Mouse (Mus musculus) large intestine, adult 2 months (tissue): Measurements from ENCODE around the gene Adamtsl5. TPM values are rescaled to one million over a fixed set of nuclear protein-coding genes. Genes with fewer than 3 reads are reported as not detected.
A peak's percentile ranks its signal among the peaks of the same experiment; 100 is the strongest.

Experiments
- DNase-seq: peaks from one replicate; pipeline ENCODE4 v3.0.0-alpha.2; 2012; ENCODE audit warnings: low read depth, low spot score
- WGBS: fragments of 180-500 bp; shearing (Covaris S2); methylation state at CpG from one replicate; pipeline ENCODE4 v1.1.7; 2018; 5-methylcytosine and 5-hydroxymethylcytosine counted together
- polyA plus RNA-seq: library from polyadenylated mRNA; depleted of rRNA; stranded (reverse); fragments of >200 nt; gene quantifications from 2 replicates; pipeline ENCODE4 v1.2.3, GENCODE M21; 2012

The Adamtsl5 gene
- polyA plus RNA-seq, 1 experiment = 40.5 TPM

DNA sequence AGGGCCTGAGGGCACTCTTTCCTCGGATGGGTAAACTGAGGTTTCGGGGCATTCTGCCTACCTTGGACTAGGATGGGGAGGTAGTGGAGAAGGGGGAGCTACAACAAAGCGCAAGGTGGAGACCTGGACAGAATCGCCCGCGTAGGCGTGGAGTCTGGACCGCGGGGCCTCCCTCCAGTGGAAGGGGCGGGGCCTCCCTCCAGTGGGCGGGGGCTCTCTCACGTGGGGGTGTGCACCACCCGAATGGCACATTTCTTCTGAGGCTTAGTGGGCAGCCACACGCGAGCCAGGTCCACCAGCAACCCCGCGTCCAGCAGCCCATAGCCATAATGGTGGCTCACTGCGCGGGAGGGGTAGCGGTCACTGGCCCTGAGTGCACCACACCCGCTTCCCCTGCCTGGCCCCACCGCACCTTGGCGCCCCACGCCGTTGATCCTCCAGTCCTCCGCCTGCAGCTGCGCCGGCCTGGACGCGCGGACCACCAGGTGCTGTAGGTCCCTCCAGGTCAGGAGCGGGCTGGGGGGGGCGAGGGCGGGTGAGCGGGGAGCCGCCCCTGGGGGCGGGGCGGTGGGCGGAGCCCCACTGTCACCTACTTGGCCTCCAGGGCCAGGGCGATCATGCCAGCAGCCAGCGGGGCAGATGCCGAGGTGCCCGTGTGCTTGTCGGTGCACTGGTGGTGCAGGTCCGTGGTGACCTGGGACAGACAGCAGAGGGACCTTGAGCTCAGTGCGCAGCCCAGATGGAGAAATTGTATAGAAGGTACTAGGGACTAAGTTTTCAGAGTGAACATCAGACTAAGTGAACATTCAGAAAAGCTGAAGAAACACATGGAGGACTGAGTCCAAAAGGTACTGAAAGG, 24.7 kb downstream of the Adamtsl5 start:
- DNase-seq = no peak
- WGBS = 1% methylated on average over 46 of the region's 46 CpGs

DNA sequence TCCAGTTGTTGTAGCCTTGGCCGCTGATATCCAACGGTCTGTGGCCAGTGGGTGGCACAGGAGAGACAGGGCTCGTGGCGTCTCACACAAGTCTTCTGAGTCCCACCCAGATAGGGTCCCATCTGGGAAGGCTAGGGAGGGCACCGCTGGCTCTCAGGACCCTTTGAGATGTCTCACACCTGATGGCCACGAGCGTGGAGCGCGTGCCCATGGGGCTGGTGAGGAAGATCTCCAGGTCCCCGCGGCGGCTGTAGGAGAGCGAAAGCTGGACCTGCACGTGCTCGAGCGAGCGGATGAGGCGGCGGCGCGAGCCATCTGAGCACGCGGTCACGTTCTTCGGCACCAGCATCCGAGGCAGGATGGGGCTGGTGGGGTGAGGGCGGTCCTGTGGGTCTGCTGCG, 25.4 kb downstream of the Adamtsl5 start:
- DNase-seq = no peak
- under 1% methylated on average over 28 of the region's 28 CpGs for WGBS

DNA sequence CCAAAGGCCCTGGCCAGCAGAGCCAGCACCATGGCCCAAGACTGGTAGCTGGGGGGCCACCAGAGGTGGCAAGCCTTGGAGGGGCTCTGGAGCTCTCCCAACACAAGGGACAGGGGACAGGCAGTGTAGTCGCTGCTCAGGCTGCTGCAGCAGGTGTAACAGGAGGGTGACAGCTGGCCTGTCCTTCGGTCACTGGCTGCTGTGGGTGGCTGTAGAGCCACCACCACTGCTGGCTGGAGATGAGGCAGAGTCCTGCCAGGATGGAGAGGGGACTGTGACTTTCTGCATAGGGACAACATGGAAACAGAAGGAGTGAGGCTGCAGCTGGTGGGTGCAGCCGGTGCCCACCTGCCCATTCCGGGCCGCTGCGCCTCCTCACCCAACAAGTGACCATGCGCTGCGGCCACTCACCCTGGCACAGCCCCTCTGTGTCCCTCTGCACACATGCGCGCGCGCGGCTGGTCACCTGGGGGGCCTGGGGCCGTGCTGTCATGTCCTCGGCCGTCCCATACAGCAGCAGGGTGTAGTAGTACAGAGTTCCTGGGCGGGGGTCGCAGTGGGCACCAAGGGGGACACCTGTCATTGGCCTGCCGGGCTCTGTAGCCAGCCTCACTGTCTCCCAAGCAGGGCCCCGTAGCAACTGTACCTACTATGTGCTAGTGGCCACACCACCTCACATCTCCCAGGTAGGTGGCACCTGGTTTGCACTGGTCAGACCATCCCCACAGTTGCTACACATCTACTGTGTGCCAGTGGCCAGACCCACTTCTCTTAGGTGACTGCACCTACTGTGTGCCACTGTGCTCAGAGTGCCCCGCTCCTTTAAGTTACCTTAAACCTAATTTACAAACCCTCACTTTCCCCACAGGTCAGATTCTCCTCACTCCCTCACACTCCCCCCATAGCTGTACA, 26.3 kb downstream of the Adamtsl5 start:
- DNase-seq = no peak
- 91% methylated on average over 21 of the region's 21 CpGs for WGBS

DNA sequence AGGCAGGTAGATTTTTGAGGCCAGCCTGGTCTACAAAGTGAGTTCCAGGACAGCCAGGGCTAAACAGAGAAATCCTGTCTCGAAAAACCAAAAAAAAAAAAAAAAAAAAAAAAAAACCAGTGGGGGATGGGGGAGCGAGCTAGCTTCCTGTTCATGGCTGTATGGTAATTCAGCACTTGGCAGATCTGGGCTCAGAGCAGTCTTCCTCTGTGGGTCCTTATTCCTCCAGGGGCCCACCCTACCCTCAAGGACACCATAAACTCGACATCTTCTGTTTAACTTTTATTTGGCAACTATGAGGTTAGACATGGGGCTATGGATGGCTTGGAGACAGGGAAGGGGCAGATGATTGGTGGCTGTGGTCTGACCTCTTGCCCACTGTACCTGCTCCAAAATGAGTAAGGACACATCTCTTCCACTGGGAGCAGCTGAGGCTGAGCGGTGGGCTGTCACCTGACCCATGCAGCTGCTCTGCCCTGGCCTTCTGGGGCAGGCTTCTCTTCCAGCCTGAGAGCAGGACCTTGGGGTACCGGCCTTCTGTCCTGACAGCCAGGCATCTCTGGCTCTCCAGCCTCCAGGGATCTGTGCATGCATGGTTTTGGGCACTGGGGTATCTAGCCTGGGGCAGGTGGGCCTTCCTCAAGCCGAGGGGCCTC, 27.1 kb downstream of the Adamtsl5 start:
- WGBS = 65% methylated on average over 6 of the region's 6 CpGs
- no peak for DNase-seq

DNA sequence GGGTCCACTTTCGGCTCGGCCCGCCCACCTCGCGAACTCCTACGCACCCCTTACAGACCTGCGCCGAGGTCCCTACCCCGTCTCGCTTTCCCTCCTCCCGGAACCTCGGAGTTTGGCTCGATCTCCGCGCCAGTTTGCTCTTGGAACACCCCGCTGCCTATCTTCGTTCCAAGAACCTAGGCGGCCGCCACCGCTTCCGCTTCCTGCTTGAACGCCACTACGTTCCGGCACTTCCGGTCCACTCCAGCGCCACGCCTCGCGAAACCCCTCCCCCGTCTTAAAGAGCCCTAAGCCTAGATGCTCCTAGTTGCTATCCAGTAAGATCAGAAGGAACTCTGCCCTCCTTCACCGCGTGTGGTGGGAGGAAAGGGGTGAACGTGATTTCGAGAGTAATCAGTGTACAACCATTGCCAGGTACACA, 27.9 kb downstream of the Adamtsl5 start, which contains the start of gene 2310011J03Rik:
2310011J03Rik (minus strand) TSS at position 198 of the 421 bp plus-strand sequence.
- under 1% methylated on average over 34 of the region's 34 CpGs for WGBS

DNA sequence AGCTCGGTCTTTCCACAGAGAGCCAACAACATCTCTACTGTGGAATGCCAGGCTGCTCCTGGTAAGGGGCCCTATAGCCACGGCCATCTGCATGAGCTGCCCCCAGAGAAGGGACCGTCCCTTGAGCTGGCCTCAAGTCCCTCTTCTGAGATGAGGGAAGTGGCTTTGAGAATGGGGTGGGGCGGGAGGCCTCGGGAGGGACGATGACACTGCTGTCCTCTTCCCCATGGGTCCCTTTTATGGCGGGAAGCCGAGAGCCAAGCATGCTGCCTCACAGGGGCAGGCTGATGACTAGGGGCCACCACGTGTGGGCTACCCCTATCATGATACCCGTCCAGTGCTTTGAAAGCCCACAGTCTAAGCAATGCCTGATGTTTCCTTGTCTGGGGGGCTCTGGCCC, 31.2 kb downstream of the Adamtsl5 start:
- WGBS = 39% methylated on average over 10 of the region's 10 CpGs
- DNase-seq = no peak

More for the DNA sequence above, 27.9 kb downstream of the Adamtsl5 start, which contains the start of gene 2310011J03Rik:
- DNase-seq = peak; percentile 88

DNA sequence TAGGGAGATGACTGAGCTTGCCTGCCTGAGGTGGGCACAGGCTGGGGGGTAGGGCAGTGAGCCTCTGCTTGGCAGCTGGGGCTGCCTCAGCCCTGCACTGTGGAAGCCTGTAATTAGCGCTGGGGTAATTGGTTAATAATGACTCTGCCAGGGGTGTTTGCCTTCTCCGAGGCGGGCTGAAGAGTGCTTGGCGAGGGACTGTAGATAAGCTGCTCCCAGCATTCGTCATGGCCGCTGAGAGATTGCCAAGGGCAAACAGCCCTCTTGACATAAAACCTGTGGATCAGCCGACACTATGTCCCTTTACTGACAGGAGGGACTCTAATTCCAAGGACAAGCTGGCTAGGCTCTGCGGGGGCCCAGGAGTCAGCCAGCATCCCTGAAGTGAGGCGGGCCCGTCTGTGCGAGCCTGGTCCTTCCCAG, 31.8 kb downstream of the Adamtsl5 start:
- DNase-seq = no peak
- WGBS = 21% methylated on average over 11 of the region's 11 CpGs

DNA sequence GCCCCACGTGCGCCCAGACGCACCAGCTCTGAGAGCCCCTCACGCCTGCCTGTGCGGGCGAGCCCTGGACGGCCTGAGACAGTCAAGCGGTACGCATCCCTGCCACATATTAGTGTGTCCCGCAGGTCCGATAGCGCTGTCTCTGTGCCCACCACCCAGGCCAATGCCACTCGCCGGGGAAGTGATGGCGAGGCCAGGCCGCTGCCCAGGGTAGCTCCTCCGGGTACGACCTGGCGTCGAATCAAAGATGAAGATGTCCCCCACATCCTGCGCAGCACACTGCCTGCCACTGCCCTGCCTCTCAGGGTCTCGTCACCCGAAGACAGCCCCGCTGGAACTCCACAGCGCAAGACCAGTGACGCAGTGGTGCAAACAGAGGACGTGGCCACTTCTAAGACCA, 32.9 kb downstream of the Adamtsl5 start:
- WGBS = 47% methylated on average over 27 of the region's 27 CpGs
- DNase-seq = no peak

DNA sequence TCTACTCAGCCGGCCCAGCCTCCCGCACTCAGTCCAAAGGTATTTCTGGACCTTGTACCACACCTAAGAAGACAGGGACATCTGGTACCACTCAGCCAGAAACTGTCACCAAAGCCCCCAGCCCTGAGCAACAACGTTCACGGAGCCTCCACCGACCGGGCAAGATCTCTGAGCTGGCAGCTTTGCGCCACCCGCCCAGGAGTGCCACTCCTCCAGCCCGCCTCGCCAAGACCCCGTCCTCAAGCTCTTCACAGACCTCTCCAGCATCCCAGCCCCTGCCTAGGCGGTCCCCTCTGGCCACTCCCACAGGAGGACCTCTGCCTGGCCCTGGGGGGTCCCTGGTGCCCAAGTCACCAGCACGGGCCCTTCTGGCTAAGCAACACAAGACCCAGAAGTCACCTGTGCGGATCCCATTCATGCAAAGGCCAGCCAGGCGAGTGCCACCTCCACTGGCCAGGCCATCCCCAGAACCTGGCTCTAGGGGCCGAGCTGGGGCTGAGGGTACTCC, 33.7 kb downstream of the Adamtsl5 start:
- WGBS = 44% methylated on average over 16 of the region's 16 CpGs
- DNase-seq = no peak

DNA sequence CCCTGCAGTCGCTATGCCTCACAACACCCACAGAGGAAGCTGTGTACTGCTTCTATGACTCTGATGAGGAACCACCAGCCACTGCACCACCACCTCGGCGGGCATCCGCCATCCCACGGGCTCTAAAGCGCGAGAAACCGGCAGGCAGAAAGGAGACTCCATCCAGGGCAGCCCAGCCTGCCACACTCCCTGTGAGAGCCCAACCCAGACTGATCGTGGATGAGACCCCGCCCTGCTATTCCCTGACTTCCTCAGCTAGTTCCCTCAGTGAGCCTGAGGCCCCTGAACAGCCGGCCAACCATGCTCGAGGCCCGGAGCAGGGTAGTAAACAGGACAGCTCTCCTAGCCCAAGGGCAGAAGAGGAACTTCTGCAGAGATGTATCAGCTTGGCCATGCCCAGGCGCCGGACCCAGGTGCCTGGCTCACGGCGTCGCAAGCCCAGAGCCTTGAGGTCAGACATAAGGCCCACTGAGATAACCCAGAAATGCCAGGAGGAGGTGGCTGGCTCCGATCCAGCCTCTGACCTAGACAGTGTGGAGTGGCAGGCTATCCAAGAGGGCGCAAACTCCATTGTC, 34.5 kb downstream of the Adamtsl5 start:
- 27% methylated on average over 20 of the region's 20 CpGs for WGBS
- no peak for DNase-seq

DNA sequence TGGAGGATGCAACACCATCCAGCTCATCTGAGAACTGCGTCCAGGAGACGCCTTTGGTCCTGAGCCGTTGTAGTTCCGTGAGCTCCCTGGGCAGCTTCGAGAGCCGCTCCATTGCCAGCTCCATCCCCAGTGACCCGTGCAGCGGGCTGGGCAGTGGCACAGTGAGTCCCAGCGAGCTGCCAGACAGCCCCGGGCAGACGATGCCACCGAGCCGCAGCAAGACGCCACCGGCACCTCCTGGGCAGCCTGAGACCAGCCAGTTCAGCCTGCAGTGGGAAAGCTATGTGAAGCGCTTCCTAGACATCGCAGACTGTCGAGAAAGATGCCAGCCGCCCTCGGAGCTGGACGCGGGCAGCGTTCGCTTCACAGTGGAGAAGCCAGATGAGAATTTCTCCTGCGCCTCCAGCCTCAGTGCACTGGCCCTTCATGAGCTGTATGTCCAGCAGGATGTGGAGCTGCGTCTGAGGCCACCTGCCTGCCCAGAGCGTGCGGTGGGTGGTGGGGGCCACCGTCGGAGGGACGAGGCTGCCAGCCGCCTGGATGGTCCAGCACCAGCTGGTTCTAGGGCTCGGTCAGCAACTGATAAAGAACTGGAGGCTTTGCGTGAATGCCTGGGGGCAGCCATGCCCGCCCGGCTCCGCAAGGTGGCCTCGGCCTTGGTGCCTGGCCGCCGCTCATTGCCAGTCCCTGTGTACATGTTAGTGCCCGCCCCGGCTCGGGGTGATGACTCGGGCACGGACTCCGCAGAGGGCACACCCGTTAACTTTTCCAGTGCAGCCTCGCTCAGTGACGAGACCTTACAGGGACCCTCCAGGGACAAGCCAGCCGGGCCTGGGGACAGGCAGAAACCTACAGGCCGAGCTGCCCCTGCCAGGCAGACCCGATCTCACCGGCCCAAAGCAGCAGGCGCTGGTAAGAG, 35.4 kb downstream of the Adamtsl5 start:
- WGBS = 61% methylated on average over 54 of the region's 54 CpGs
- DNase-seq = no peak

DNA sequence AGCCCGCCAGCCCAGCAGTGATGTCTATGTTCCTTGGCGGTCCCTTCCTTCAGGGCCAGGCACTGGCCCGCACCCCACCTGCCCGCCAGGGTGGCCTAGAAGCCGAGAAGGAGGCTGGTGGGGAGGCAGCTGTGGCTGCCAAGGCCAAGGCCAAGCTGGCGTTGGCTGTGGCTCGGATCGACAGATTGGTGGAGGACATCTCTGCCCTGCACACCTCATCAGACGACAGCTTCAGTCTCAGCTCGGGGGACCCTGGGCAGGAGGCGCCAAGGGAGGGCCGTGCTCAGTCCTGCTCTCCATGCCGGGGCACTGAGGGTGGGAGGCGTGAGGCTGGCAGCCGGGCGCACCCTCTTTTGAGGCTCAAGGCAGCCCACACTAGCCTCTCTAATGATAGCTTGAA, 36.7 kb downstream of the Adamtsl5 start:
- WGBS = 77% methylated on average over 16 of the region's 16 CpGs

DNA sequence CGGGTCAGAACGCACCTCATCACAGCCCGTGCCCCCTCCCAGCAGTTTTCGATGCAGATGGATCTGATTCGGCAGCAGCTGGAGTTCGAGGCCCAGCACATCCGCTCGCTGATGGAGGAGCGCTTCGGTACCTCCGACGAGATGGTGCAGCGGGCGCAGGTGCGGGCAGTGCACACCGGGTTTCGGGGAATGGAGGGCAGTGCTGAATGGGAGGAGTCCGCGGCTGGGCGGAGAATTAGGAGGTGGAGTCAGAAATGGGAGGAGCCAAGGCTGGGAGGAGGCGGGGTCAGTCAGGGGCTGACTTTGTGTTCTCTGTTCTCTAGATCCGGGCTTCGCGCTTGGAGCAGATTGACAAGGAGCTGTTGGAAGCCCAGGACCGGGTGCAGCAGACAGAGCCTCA, 43.4 kb downstream of the Adamtsl5 start:
- 10% methylated on average over 25 of the region's 25 CpGs for WGBS
- no peak for DNase-seq

More for the DNA sequence above, 36.7 kb downstream of the Adamtsl5 start:
- DNase-seq = no peak

DNA sequence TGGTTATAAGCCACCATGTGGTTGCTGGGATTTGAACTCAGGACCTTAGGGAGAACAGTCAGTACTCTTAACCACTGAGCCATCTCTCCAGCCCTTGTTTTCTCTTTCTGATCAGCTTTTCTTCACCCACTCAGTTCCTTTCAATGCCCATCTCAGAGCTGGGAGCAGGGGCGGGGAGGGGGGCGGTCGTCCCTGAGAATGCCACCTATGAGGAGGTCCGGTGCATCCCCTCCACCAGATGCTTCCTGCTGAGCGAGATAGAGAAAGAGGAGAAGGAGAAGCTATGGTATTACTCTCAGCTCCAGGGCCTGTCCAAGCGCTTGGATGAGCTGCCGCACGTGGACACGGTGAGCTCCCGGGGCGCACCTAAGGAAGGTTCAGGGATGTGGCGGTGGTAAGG, 43.8 kb downstream of the Adamtsl5 start:
- DNase-seq = no peak
- 23% methylated on average over 12 of the region's 12 CpGs for WGBS

DNA sequence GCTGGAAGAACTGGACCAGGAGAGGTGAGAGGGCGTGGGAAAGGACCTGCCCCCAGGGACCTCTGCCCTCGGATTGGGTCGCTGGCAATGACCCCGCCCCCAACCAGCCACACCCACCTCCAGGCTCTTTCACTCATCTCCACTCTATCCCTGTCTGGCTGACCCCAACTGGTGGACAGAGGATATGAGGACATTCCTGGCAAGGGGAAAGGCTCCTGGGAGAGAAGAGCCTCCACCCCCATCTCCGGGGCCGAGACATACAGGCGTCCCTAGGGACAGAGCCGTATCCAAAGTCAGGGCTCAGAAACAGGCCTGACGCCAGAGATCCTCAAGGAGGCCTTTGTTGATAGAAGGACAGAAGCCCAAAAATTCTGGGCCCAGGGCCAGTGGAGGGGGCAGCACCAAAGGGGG, 45.7 kb downstream of the Adamtsl5 start:
- DNase-seq = no peak
- WGBS = 10% methylated on average over 9 of the region's 9 CpGs

DNA sequence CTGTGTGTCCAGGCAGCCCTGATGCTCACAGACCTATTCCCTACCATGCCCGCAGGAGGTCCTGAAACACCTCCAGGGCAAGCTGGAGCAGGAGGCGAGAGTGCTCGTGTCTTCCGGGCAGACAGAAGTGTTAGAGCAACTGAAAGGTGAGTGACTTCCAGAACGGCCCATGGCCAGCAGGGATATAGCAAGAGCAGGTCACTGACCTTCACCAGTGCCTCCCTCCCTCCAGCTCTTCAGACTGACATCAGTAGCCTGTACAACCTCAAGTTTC, 46.2 kb downstream of the Adamtsl5 start:
- DNase-seq = no peak
- WGBS = 54% methylated on average over 5 of the region's 5 CpGs

DNA sequence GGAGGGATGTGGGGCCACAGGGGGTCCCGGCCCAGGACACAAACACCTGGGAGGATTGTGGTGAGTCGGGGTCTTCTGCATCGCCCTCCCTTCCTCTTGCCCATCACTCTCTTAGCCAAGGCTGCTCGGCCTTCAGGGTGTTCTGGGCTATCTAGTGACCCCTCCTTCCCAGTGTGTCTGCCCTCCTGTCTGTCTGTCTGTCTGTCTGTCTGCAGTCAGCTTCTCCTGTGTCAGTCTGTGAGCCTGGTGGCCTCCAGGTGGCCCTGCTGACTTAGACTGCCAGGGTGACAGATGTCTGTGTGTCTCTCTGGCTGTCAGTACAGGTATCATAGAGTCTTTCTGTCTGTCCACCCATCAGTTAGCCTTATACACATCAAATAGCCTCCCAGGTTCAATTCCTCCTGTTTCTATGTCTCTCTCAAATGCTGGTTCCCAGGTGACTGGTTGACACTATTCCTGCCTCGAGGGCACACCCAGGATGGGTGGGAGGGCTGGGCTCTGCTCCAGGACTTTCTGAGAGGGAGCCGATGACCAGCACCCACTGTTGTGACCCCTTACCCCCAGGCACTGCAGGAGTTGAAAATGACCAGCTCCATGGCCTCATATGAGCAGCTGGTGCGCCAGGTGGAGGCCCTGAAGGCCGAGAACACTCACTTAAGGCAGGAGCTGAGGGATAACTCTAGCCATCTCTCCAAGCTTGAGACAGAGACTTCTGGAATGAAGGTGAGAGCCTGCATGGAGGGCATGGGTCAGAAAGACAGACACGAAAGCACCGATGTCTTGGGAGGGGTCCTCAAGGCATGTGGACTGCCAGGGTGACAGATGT, 46.7 kb downstream of the Adamtsl5 start:
- DNase-seq = no peak
- whole genome bisulfite sequencing = 74% methylated on average over 10 of the region's 10 CpGs
